Mouse (Mus musculus) forebrain, embryonic 12.5 days (tissue): ENCODE data around the gene Srf. TPM values are rescaled to one million over a fixed set of nuclear protein-coding genes. Genes with fewer than 3 reads are reported as not detected.

Experiments used
- ATAC-seq: fragments of 200-750 bp; cut with Nextera tagmentation; 2 replicates; pipeline ENCODE4 v1.8.0; 2017; ENCODE audit warnings: moderate TSS enrichment; ENCODE audit not compliant: low FRiP score
- H3K27ac ChIP-seq: fragments of 300-500 bp; sonication (generic); 2 replicates; pipeline ENCODE4 v1.5.1; 2016; ENCODE audit warnings: mild to moderate bottlenecking
- H3K27me3 ChIP-seq: fragments of 300-500 bp; sonication (generic); 2 replicates; pipeline ENCODE4 v1.6.1; 2016; ENCODE audit warnings: mild to moderate bottlenecking
- H3K36me3 ChIP-seq: fragments of 300-500 bp; sonication (generic); replicated peaks from 2 replicates; pipeline ENCODE4 v1.6.1; 2016; ENCODE audit warnings: mild to moderate bottlenecking
- H3K4me1 ChIP-seq: fragments of 300-500 bp; sonication (generic); 2 replicates; pipeline ENCODE4 v1.6.1; 2016
- H3K4me2 ChIP-seq: fragments of 300-500 bp; sonication (generic); 2 replicates; pipeline ENCODE4 v1.6.1; 2016; ENCODE audit warnings: mild to moderate bottlenecking, moderate library complexity
- H3K4me3 ChIP-seq: fragments of 300-500 bp; sonication (generic); replicated peaks from 2 replicates; pipeline ENCODE4 v1.5.1; 2016; ENCODE audit warnings: mild to moderate bottlenecking
- H3K9ac ChIP-seq: fragments of 300-500 bp; sonication (generic); 2 replicates; pipeline ENCODE4 v1.6.1; 2016; ENCODE audit warnings: mild to moderate bottlenecking
- H3K9me3 ChIP-seq: fragments of 300-500 bp; sonication (generic); 2 replicates; pipeline ENCODE4 v1.6.1; 2016
- WGBS: fragments of 180-500 bp; shearing (Covaris S2); methylation state at CpG from one replicate; pipeline ENCODE4 v1.1.7; 2016; 5-methylcytosine and 5-hydroxymethylcytosine counted together
- polyA plus RNA-seq: library from polyadenylated mRNA; unstranded; fragments of >200 nt; fragmentation: Nextera tagmentation; extraction: Ambion mirVana; gene quantifications from 2 replicates; pipeline ENCODE4 v1.2.1, GENCODE M21; 2016

Gene Srf
- polyA plus RNA-seq, 1 experiment from 2014 or later = 5.0 TPM

- Histone ChIP-seq H3K4me1 (peaks cover 36% of the 10 kb centered on the region), H3K4me2 (peak overlapping the region; percentile 96), H3K27me3 (no peaks in the 10 kb centered on the region), H3K4me3 (peak overlapping the region; percentile 98), H3K36me3 (peaks cover 26% of the 10 kb centered on the region), H3K9ac (peak overlapping the region; percentile 99), H3K27ac (peak overlapping the region; percentile 92; the same call in 1 of the 2 replicates), H3K9me3 (no peaks in the 10 kb centered on the region)
- WGBS = 2% methylated on average over 11 of the region's 11 CpGs
- ATAC-seq = no peak
These were observed 1.4 kb downstream of the Srf start for GRCm38 (mm10) chr17:46554646-46554976.

GRCm38 (mm10) chr17:46553926-46554325 lies 2.0 kb downstream of the Srf start:
- Histone ChIP-seq H3K27me3 (no peaks in the 10 kb centered on the region), H3K27ac (no peak overlapping the region), H3K4me1 (peaks cover 36% of the 10 kb centered on the region), H3K9ac (peak overlapping the region; percentile 99), H3K4me2 (peak overlapping the region; percentile 96), H3K36me3 (peaks cover 31% of the 10 kb centered on the region), H3K9me3 (no peaks in the 10 kb centered on the region), H3K4me3 (peak overlapping the region; percentile 98)
- no peak for ATAC-seq
- WGBS = 78% methylated on average over 3 of the region's 3 CpGs

- Histone ChIP-seq H3K4me1 (peaks cover 36% of the 10 kb centered on the region), H3K27me3 (peaks cover 3% of the 10 kb centered on the region; the same call in 1 of the 2 replicates), H3K36me3 (peaks cover 35% of the 10 kb centered on the region), H3K9ac (peak overlapping the region; percentile 50), H3K9me3 (no peaks in the 10 kb centered on the region), H3K4me3 (peak overlapping the region; percentile 98), H3K4me2 (peak overlapping the region; percentile 96), H3K27ac (peak overlapping the region; percentile 87)
- 48% methylated on average over 11 of the region's 11 CpGs for WGBS
- ATAC-seq = no peak
These were observed 2.5 kb downstream of the Srf start for GRCm38 (mm10) chr17:46553469-46553868.

GRCm38 (mm10) chr17:46552841-46553423 lies 3.0 kb downstream of the Srf start:
- WGBS = 1% methylated on average over 24 of the region's 24 CpGs
- peak overlapping the region; percentile 87 for H3K27ac ChIP-seq
- no peaks in the 10 kb centered on the region for H3K9me3 ChIP-seq
- peak overlapping the region; percentile 98 for H3K4me3 ChIP-seq
- peak; percentile 80 for ATAC-seq
- H3K27me3 ChIP-seq = peaks cover 6% of the 10 kb centered on the region; the same call in 1 of the 2 replicates
- H3K36me3 ChIP-seq = peaks cover 40% of the 10 kb centered on the region
- H3K4me1 ChIP-seq = peaks cover 36% of the 10 kb centered on the region
- H3K4me2 ChIP-seq = peak overlapping the region; percentile 96
- peak overlapping the region; percentile 50 for H3K9ac ChIP-seq

GRCm38 (mm10) chr17:46552151-46552550 lies 3.8 kb downstream of the Srf start:
- H3K9ac ChIP-seq = no peak overlapping the region
- no peaks in the 10 kb centered on the region for H3K9me3 ChIP-seq
- WGBS = 79% methylated on average over 7 of the region's 7 CpGs
- ATAC-seq = no peak
- peaks cover 38% of the 10 kb centered on the region for H3K4me1 ChIP-seq
- peak overlapping the region; percentile 26 for H3K4me2 ChIP-seq
- H3K36me3 ChIP-seq = peaks cover 40% of the 10 kb centered on the region
- H3K4me3 ChIP-seq = no peak overlapping the region
- peaks cover 14% of the 10 kb centered on the region; the same call in 1 of the 2 replicates for H3K27me3 ChIP-seq
- peak overlapping the region; percentile 87 for H3K27ac ChIP-seq

GRCm38 (mm10) chr17:46551369-46551768 lies 4.6 kb downstream of the Srf start:
- 91% methylated on average over 6 of the region's 6 CpGs for whole genome bisulfite sequencing
- Histone ChIP-seq H3K27ac (no peak overlapping the region), H3K4me1 (peaks cover 39% of the 10 kb centered on the region), H3K9ac (no peak overlapping the region), H3K27me3 (peaks cover 22% of the 10 kb centered on the region; the same call in 1 of the 2 replicates), H3K4me2 (no peak overlapping the region), H3K9me3 (no peaks in the 10 kb centered on the region), H3K4me3 (no peak overlapping the region), H3K36me3 (peaks cover 40% of the 10 kb centered on the region)
- ATAC-seq = no peak

GRCm38 (mm10) chr17:46550904-46551303 lies 5.1 kb downstream of the Srf start:
- Histone ChIP-seq H3K27me3 (peaks cover 26% of the 10 kb centered on the region; the same call in 1 of the 2 replicates), H3K9ac (no peak overlapping the region), H3K4me2 (no peak overlapping the region), H3K36me3 (peaks cover 40% of the 10 kb centered on the region), H3K9me3 (no peaks in the 10 kb centered on the region), H3K27ac (no peak overlapping the region), H3K4me3 (no peak overlapping the region), H3K4me1 (peaks cover 41% of the 10 kb centered on the region)
- ATAC-seq = no peak
- WGBS = 90% methylated on average over 7 of the region's 7 CpGs

- peaks cover 41% of the 10 kb centered on the region for H3K4me1 ChIP-seq
- no peak overlapping the region for H3K4me2 ChIP-seq
- H3K27me3 ChIP-seq = peaks cover 36% of the 10 kb centered on the region; the same call in 1 of the 2 replicates
- no peaks in the 10 kb centered on the region for H3K9me3 ChIP-seq
- WGBS = 87% methylated on average over 9 of the region's 9 CpGs
- no peak for ATAC-seq
- H3K36me3 ChIP-seq = peaks cover 40% of the 10 kb centered on the region
- H3K9ac ChIP-seq = no peak overlapping the region
- no peak overlapping the region for H3K4me3 ChIP-seq
- no peak overlapping the region for H3K27ac ChIP-seq
These were observed 6.3 kb downstream of the Srf start for GRCm38 (mm10) chr17:46549642-46550041.

GRCm38 (mm10) chr17:46549193-46549592 lies 6.8 kb downstream of the Srf start:
- WGBS = 26% methylated on average over 8 of the region's 8 CpGs
- H3K9me3 ChIP-seq = no peaks in the 10 kb centered on the region
- H3K9ac ChIP-seq = no peak overlapping the region
- H3K4me1 ChIP-seq = peaks cover 36% of the 10 kb centered on the region
- no peak overlapping the region for H3K27ac ChIP-seq
- peaks cover 40% of the 10 kb centered on the region for H3K36me3 ChIP-seq
- ATAC-seq = no peak
- peaks cover 38% of the 10 kb centered on the region; the same call in 1 of the 2 replicates for H3K27me3 ChIP-seq
- no peak overlapping the region for H3K4me3 ChIP-seq
- H3K4me2 ChIP-seq = no peak overlapping the region

GRCm38 (mm10) chr17:46548741-46549140 lies 7.2 kb downstream of the Srf start:
- Histone ChIP-seq H3K27me3 (peaks cover 38% of the 10 kb centered on the region; the same call in 1 of the 2 replicates), H3K27ac (no peak overlapping the region), H3K4me2 (no peak overlapping the region), H3K4me1 (peaks cover 32% of the 10 kb centered on the region), H3K9ac (no peak overlapping the region), H3K4me3 (no peak overlapping the region), H3K9me3 (no peaks in the 10 kb centered on the region), H3K36me3 (peaks cover 40% of the 10 kb centered on the region)
- 57% methylated on average over 11 of the region's 11 CpGs for WGBS
- no peak for ATAC-seq

- H3K27ac ChIP-seq = no peak overlapping the region
- peaks cover 24% of the 10 kb centered on the region for H3K4me1 ChIP-seq
- peaks cover 40% of the 10 kb centered on the region for H3K36me3 ChIP-seq
- H3K27me3 ChIP-seq = peaks cover 38% of the 10 kb centered on the region; the same call in 1 of the 2 replicates
- ATAC-seq = no peak
- WGBS = 14% methylated on average over 3 of the region's 3 CpGs
- no peaks in the 10 kb centered on the region for H3K9me3 ChIP-seq
- no peak overlapping the region for H3K9ac ChIP-seq
- no peak overlapping the region for H3K4me2 ChIP-seq
- H3K4me3 ChIP-seq = no peak overlapping the region
These were observed 8.1 kb downstream of the Srf start for GRCm38 (mm10) chr17:46547923-46548322.

- peaks cover 37% of the 10 kb centered on the region for H3K36me3 ChIP-seq
- 6% methylated on average over 8 of the region's 8 CpGs for WGBS
- H3K27ac ChIP-seq = no peak overlapping the region
- no peaks in the 10 kb centered on the region for H3K9me3 ChIP-seq
- H3K4me3 ChIP-seq = no peak overlapping the region
- H3K4me1 ChIP-seq = peaks cover 16% of the 10 kb centered on the region
- H3K9ac ChIP-seq = peak overlapping the region; percentile 81; the same call in 1 of the 2 replicates
- ATAC-seq = no peak
- H3K4me2 ChIP-seq = peak overlapping the region; percentile 92
- H3K27me3 ChIP-seq = peaks cover 38% of the 10 kb centered on the region; the same call in 1 of the 2 replicates
These were observed 9.0 kb downstream of the Srf start for GRCm38 (mm10) chr17:46546995-46547394.

GRCm38 (mm10) chr17:46546591-46546990 lies 9.4 kb downstream of the Srf start:
- no peak for ATAC-seq
- H3K4me3 ChIP-seq = peak overlapping the region; percentile 69
- H3K4me2 ChIP-seq = peak overlapping the region; percentile 92
- no peaks in the 10 kb centered on the region for H3K9me3 ChIP-seq
- H3K27me3 ChIP-seq = peaks cover 38% of the 10 kb centered on the region; the same call in 1 of the 2 replicates
- peak overlapping the region; percentile 81 for H3K9ac ChIP-seq
- peaks cover 16% of the 10 kb centered on the region for H3K4me1 ChIP-seq
- 6% methylated on average over 7 of the region's 7 CpGs for WGBS
- H3K27ac ChIP-seq = no peak overlapping the region
- peaks cover 33% of the 10 kb centered on the region for H3K36me3 ChIP-seq
